Mouse (Mus musculus) small intestine, adult 2 months (tissue): ENCODE measurements around the gene Phactr3.

ENCODE experiments used
- CTCF ChIP-seq: fragments of 200-500 bp; IDR thresholded peaks from 2 replicates; pipeline ENCODE4 v1.5.1; 2012; ENCODE audit warnings: low read depth, mild to moderate bottlenecking, control low read depth, inconsistent platforms, low read length, moderate library complexity, mixed read lengths; ENCODE audit not compliant: insufficient replicate concordance, insufficient read length; ENCODE audit errors: extremely low read depth
- POLR2A ChIP-seq: fragments of 200-500 bp; IDR thresholded peaks from 2 replicates; pipeline ENCODE4 v1.6.1; 2012; ENCODE audit warnings: low read depth, mild to moderate bottlenecking, control low read depth, inconsistent platforms, low read length, moderate library complexity

DNA sequence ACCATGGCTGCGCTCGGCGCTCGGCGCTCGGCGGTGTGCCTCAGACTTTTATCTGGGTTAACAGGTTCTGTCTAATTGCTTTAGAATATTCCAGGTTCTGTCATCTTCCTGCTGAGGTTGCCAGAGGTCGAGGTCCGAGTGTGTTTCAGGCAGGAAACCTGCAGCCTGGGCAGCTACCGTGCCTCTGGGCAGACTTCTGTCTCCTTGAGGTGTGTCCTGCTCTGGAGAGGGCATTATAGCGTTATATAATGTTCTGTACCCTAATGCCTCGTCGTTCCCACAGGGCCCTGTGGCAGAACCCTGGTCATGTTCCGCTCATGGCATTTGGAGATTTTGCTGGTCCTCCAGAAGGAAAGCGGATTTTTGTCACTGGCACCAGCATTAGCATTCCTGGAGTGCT is 4.7 kb downstream of the Phactr3 start:
- TF ChIP-seq POLR2A, result no peak
- no peak for TF ChIP-seq CTCF
